In the genomic region with DNA sequence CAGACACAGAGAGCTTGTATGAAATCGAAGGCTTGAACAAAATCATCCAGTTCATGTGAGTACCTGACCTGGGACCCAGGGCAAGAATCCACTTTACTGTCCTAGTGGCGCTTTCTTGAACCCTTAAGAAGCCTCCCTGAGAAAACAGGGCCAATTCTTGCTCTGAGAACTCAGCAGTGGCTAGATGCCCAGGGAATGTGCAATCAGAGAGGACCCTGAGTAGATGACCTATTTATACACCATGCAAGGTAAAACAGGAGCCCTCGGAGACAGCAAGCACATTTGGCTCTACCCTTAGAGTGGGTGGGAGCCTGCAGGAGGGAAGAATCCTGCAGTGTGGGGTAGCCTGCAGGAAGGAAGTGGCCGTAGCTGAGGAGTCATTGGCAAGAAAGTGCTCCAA, we compare ENCODE assay signal across 18 mouse cellular contexts. TPM values are rescaled to one million over a fixed set of nuclear protein-coding genes. Genes with fewer than 3 reads are reported as not detected.
"Had no signal": no experiment of that assay in that cellular context is flagged by ENCODE, and none has a peak within 500 bp of the region (broad histone marks: within the 10 kb centered on the region; RNA-seq: fewer than 3 reads in every experiment).

No protein-coding gene starts in this region.

- DNase-seq: kidney, adult 9 months; kidney, postnatal 25 days; layer of hippocampus, postnatal 36 days; liver, postnatal 0 days; lung, embryonic 14.5 days; lung, postnatal 36 days; midbrain, embryonic 14.5 days; thymus, adult 18-20 months; thymus, postnatal 36 days had no signal

- ATAC-seq: liver, postnatal 0 days; lung, postnatal 0 days had no signal

- H3K27ac ChIP-seq: kidney, postnatal 0 days; left cerebral cortex, adult 2 months; limb, embryonic 12.5 days; limb, embryonic 15.5 days; liver, embryonic 14.5 days; midbrain, embryonic 10.5 days had no signal

- H3K4me3 ChIP-seq: left cerebral cortex, adult 2 months; limb, embryonic 12.5 days; limb, embryonic 15.5 days; megakaryocyte, embryonic 14.5 days; midbrain, embryonic 10.5 days had no signal

RNA-seq across cellular contexts. Expression of a gene that starts 27.1 kb away (rescaled TPM):
- total RNA-seq: layer of hippocampus, adult 8-10 months; layer of hippocampus, postnatal 36 days had no signal
